Mouse (Mus musculus): ENCODE measurements around the gene Ireb2. TPM values are rescaled to one million over a fixed set of nuclear protein-coding genes. Genes with fewer than 3 reads are reported as not detected.

The Ireb2 gene
- total RNA-seq, 2 experiments from 2014 or later, result 30.2 to 33.1 TPM

Other genes with a start within 250 kb of the Ireb2 start
- gene Acsbg1, start 201.9 kb upstream of the Ireb2 start, total RNA-seq (2021), result under 1 TPM; 0.10 to 0.28 TPM
- gene Dnaja4, start 164.9 kb upstream of the Ireb2 start, total RNA-seq (2021), result 10 to 100 TPM; 69.1 to 78.4 TPM
- gene Wdr61, start 129.3 kb upstream of the Ireb2 start, total RNA-seq (2021), result 10 to 100 TPM; 29.7 to 31.9 TPM
- gene Crabp1, start 99.0 kb upstream of the Ireb2 start, total RNA-seq (2021), result not detected
- 1 to 10 TPM; 1.0 to 1.3 TPM for gene Hykk, start 53.5 kb downstream of the Ireb2 start, total RNA-seq (2021)
- 100 to 1,000 TPM; 127 TPM for gene Psma4, start 87.0 kb downstream of the Ireb2 start, total RNA-seq (2021)
- not detected for gene AY074887, start 87.2 kb downstream of the Ireb2 start, total RNA-seq (2021)
- not detected for gene Chrna5, start 117.1 kb downstream of the Ireb2 start, total RNA-seq (2021)
- gene Chrna3, start 162.8 kb downstream of the Ireb2 start, total RNA-seq (2021), result not detected
- not detected for gene Chrnb4, start 185.0 kb downstream of the Ireb2 start, total RNA-seq (2021)

Data from heart, postnatal 25 days (tissue).